Mouse (Mus musculus) urinary bladder, postnatal 14 days (tissue): ENCODE measurements around the gene Dna2.

Experiments used
- DNase-seq: peaks from one replicate; pipeline ENCODE4 v3.0.0; 2021; ENCODE audit warnings: low spot score

Dna2 gene

DNA sequence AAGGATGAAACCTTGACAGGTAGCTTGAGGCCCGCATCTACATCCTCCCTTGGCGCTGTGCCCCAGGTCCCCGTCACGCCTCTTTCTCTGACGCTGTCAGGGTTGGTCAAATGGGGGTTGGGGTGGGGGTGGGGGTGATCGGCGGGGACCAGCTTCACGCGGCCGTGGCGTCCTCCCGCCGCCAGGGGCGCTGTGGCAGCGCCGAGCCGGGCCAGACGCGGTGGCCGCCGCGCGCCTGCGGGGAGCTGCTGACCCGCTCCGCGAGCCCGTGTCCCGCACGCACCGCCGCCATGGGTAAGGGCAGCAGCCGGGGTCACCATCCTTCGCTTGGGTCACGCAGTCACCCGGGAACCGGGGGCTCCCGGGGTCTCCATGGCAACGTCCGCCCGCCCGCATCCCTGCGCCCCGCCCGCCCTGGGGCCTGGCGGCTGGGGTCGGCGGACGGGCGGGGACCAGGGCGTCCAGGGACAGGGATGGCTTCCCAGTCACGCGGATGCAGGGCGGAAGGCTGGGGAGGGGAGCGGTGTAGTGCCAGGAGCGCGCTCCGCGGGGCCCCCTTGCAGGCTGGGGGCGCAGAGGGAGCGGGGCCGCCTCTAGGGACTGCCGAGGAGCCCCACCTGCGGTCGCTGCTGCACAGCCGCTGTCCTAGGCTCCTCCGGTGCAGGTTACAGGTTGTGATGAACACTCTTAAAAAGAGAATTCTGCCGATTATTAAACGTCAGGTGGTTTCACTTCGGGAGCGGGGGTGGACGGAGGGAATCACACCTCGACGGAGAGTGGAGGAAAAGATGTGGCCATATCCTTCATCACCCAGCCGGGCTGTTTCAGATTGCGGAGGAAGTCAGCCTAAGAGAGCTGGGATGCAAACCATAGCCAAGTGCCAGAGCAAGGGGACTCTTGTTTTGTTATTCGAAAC is 33.5 kb downstream of the Dna2 start, which contains the start of gene Rufy2:
TSS of gene Rufy2 (plus strand) at position 185 of the 916 bp plus-strand sequence.
- DNase-seq = peak; percentile 82

DNA sequence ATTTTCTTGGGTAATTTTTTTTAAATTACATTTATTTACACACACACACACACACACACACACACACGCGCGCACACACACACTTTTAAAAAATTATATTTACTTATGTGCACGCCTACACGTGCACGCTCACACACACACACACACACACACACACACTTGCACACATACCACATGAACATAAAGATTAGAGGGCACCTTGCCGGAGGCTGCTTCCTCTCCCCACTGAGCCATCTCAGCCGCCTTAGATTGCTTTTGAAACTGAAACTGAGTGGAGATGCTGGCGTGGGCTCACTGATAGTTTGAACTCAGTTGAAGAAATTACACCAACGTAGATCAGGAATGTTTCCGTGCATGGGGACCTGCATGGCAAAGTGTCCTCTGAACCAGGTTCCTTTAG is 37.2 kb downstream of the Dna2 start:
- DNase-seq = no peak

DNA sequence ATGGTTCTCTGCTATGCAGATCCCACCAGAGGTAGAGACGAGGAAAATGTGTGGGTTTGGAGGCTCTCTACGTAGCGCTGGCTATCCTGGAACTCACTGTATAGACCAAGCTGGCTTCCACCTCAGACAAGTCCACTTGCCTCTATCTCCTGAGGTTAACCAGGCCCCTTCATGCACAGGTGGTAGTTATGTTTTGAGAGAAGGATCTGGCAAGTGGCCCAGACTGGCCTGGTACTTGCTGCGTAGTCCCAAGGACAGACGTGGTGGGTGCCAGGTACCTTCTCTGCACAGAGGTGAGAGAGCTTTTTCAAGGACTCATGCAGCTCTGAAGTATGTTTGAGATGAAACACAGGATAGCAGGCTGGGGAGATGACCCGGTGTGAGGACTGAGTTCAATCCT is 37.7 kb downstream of the Dna2 start:
- no peak for DNase-seq

DNA sequence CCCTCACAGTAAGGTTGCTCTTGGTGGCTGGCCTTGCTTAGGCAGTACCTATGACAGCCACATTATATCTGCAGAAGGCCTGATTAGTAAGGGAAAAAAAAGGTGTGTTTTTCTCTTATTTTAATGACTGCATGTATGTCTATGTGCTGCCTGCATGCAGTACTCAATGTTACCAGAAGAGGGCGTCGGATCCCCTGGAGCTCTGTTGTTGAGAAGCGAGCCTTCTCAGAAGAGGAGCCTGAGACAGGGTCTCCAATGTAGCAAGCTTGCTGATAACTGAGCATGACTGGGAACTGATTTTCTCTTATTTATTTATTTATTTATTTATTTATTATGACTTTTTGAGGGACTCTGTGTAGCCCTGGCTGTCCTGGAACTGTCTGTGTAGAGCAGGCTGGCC is 40.5 kb downstream of the Dna2 start:
- DNase-seq = no peak

DNA sequence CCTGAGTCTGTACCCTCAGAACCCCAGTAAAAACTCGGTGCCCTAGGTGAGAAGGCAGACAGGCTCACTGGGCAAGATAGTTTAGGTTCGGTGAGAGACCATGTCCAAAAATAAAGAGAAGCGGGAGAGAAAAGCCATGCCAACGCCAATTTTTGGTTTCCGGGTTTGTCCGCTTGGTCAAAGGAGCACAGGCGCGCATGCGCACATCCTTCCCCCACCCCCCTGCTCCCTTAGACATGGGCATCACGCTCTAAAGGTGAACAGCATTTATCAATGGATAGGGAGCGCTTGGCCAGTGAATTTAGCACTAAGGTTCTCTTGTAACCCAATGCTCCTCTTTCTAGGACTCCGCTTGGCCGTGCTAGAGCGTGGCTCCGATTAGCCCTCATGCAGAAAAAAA is 43.8 kb downstream of the Dna2 start:
- DNase-seq = no peak

DNA sequence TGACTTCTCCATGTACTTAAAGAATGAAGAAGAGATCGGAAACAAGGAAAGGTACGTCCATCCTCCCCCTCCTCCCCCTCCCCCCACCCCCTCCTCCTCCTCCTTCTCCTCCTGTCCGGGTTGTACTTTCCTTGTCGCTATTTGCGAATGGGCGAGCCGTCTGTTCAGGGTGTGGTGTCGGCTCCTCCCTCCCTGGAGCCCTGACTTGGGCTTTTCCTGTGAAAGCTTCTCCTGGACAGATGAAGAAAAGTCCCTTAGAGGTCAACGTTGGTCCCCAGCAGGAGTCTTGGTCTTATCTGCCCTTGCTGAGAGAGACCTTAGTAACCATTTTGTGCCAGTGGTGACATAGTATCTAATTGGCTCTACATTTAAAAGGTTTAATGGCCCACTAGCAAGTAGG is 47.2 kb downstream of the Dna2 start:
- DNase-seq = no peak

DNA sequence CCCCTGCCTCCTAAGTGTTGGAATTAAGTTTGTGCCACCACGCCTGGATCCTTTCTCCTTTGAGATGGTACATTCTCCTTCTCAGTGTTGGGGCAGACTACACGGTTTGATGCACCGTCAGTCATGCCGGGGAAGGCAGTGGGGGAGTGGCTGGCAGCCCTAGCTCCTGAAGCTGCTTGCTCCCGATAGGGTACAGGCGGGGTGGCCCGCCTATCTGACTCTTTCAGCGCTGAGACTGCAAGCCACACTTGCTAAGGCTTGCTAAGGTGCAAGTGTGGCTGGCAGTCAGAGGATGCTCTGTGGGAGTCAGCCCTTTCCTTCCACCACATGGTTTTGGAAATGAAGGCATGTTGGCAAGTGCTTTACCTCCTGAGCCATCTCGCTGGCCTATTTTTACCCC is 53.8 kb downstream of the Dna2 start:
- DNase-seq = no peak

DNA sequence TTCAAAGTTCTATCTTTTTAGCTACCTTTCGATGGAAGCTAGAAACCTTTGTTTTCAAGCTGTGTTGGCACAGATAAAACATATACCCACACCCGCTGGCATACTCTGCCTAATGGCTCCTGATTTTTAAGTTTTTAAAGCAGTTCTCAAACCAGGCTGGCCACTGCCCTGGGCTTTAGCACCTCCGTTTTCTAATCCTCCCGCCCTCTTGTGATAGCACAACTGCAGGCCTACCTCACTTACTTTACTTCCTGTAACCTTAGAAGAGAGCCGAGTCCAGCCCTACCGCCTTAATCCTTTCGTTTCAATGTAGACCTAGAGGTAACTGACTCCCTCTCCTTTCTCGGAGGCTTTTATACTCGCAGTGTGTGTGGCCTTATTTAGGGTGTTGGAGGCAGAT is 56.4 kb downstream of the Dna2 start:
- DNase-seq = no peak

DNA sequence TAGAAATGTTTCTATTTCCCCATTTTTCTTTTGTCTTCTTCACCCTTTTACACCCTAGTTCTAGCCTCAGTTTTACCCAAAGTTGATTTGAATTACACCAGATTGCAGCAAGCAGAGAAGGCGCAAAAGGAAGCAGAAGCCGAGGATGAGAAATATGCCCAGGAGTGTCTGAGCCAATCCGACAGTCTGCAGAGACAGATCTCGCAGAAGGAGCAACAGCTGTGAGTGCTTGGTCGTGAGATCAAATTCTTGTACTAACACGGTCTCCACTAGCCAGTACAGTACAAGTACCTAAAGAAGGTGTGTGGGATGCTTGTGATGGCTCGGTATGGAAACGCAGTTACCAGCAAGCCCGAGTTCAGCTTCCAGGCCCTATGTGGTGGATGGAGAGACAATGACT is 57.7 kb downstream of the Dna2 start:
- DNase-seq = no peak

DNA sequence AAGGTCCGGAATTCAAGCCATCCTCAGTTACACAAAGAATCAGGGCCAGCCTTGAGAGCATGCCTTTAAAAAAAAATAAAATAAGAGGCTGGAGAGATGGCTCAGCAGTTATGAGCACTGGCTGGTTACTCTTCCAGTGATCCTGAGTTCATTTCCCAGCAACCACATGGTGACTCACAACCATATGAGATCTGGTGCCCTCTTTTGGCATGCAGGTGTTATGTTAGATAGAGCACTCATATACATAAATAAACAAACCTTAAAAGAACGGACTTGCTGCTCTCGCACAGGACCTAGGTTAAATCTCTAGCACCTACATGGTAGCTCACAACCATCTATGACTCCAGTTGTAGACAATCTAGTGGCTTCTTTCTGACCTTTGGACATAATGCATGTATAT is 61.4 kb downstream of the Dna2 start:
- DNase-seq = no peak

DNA sequence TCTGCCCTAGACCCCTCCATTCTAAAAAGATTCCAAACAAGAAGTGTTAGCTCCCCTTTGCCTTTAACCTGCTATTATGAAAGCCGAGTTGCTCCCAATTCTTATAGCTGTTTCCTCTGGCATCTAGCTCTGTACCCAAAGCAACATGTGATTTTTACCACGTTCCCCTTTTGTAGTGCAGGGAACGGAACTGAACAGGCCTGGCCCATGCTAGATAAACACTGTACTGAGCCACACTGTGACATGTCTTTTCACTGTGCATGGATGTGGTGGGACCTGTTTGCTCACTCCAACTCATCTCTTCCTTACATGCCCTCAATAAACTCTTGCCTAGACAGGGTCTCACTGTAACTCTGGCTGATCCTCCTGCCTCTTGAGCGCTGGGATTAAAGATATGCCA is 63.4 kb downstream of the Dna2 start:
- no peak for DNase-seq

DNA sequence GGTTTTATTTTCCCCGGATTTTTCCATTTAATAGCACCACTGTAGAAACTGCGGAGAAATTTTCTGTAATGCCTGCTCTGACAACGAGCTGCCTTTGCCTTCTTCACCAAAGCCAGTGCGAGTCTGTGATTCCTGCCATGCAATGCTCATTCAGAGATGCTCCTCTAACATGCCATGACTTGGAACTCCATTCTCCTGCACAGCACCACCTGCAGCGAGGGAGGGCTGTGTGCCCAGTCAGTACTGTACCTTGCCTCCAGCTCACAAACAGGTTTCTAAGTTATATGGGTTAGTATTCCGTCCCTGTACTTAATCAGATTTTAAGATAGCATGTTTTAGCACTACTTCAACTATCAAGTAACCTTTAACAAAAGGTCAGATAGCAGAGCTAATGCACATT is 64.7 kb downstream of the Dna2 start:
- DNase-seq = no peak

DNA sequence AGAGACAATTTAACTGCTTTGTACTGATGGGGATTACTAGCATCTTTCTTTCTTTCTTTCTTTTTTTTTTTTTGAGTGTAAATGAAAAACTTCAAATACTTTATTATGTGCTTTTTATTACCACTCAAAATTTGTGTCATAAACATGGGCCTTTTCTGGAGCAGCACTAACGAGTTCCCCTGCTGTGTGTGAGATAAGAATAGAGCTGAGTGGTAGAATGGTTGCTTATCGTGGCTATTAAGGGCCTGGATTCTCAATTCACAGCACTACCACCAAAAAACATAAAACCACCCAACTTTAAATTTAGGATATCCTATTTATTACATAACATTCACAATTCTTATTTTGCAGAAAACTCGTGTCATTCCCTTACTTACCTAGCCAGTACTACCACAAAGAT is 66.7 kb downstream of the Dna2 start:
- DNase-seq = no peak

DNA sequence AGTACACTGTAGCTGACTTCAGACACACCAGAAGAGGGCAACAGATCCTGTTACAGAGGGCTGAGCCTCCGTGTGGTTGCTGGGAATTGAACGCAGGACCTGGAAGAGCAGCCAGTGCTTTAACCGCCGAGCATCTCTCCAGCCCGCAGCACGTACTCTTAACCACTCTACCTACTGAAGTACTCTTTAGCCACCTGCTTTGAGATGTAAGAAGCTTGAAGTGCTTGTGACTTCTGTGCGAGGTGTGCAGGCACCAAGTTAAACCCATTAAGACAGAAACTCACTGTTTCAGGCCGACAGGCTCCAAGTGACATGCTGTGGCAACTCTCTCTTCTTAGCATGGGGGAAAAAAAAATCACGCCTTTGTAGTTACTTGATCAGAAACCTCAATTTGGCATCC is 67.3 kb downstream of the Dna2 start:
- DNase-seq = no peak

DNA sequence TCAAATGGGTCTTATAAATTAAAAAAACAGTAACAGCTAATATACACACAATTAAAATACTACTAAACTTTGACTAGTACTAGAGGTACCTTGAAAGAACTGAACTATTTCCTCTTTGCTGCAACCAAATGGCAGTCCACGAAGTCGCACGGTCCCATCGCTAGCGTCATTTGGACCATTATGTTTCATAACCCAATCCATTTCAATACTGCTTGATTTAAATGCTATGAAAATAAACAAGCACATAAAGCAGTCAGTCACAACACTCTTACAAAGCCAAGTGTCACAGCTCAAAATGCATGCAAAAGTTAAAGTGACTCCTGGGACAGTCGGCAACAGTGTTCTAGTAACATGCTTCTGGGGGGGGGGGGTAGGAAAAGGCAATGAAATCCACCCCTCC is 72.5 kb downstream of the Dna2 start:
- no peak for DNase-seq

DNA sequence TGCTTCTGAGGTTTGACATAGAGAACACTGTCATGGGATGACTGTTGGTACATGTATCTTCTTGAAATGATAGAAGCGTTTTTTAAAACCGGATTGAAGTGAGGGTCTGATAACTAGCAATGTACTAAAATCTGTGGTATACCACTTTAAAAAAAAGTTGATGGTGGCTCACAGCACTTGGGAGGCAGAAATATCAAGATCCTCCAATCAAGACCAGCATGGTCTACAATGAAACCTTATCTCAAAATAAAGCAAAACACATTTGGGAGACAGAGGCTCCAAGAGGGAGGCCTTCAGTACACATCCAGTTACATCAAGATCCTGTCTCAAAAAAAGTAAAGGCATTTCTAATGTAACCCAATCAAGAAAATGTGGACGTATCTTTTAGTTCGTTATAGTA is 74.9 kb downstream of the Dna2 start:
- DNase-seq = no peak

DNA sequence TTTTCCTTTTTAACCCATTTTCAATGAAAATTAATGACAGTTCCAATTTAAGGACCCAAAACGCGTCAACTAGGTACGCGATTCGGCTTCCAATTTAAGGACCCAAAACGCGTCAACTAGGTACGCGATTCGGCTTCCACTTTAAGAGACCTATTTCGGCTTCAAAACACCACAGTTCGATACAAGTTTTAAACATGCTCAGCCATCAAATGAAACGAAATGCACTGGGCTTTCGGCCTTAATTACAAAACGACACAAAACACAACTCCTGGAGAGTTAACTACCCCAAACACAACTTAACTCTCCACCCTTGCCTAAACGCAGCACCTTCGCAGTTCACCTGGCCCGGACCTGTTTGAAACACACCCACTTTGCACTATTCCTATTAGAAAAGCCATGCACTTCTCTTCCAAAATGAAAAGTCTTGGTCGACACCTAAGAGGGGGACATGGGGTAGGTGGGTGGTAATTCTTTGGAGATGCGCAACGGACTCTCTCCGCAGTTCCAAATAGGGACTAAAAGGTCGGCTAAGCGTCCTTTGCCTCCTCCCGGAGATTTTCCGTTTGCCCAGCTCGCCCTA is 75.8 kb downstream of the Dna2 start:
- DNase-seq = no peak

DNA sequence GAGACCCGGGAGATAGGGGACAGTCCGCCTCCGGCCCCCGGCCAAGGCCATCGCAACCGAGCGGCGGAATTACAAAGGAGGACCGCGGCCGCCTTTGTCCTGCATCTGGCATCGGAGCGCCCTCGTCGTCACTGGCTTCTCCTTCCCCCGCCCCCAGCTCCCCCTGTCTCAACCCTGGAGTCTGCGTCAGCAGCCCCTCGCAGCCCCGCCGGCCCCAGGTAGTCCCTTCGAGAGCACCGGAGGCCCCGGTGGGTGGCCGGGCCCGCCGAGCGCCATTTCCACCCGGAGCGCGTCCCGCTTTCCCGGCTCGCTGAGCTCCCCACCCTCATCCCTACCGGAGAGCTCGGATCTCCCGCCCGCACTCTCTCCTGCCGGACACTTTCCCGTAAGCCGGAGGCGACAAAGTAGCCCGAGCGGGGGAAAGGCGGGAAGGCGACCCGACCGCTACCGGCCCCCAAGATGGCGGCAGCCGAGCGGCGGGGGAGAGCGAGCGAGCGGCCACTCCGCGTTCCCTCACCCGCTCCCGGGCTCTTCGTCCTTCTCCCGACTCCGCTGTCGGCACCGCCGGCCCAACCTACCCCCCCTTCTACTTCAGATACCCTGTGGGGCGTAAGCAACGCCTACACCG is 76.4 kb downstream of the Dna2 start:
- peak; percentile 70 for DNase-seq
